Mouse (Mus musculus): ENCODE results near the gene Snx1.
A peak's percentile ranks its signal among the peaks of the same experiment; 100 is the strongest.

DNA sequence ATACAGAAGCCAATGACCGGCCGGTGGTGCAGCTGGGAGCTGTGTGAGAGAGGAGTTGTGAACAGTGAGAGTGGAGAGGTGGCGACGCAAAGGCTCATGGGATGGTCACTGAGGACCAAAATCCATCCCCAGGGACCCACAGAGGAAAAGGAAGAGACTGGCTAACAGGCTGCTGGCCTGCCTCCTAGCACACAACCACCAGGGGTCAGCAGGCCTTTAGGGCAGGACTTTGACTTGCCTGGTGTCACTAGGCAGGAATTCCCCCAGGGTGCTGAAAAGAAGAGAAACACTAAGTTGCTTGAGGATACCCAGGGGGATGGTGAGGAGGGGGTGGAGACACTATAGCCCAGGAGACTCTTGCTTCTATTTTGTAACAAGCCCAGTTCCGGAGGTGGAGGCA lies 58.8 kb downstream of the Snx1 start:
- peak; percentile 72 to 93 for TF ChIP-seq CTCF (conservative IDR thresholded peaks at IDR 0.05 in 1 of 2, IDR thresholded peaks at IDR 0.05 in 1 of 2; ENCODE audit: low read depth in 2 of 2, low read length in 2 of 2)
- TF ChIP-seq E2F4 (IDR thresholded peaks at IDR 0.05; ENCODE audit: insufficient replicate concordance, low read depth, low read length) = no peak
- TF ChIP-seq ZNF384 (IDR thresholded peaks at IDR 0.05; ENCODE audit: low read depth, low read length) = no peak
- TF ChIP-seq JUND (conservative IDR thresholded peaks at IDR 0.05; ENCODE audit: low read depth, low read length) = no peak
- TF ChIP-seq POLR2AphosphoS2 (IDR thresholded peaks at IDR 0.05; ENCODE audit: low read depth, low read length) = no peak
- no peak; the same call in 1 of the 2 replicates for TF ChIP-seq ZC3H11A (IDR thresholded peaks at IDR 0.05; ENCODE audit: low read depth, low read length)
- no peak for TF ChIP-seq POLR2A (IDR thresholded peaks at IDR 0.05; ENCODE audit: low read depth, low read length)
- peak; percentile 88 for TF ChIP-seq RAD21 (IDR thresholded peaks at IDR 0.05; ENCODE audit: low read depth, low read length)
- TF ChIP-seq EP300 (IDR thresholded peaks at IDR 0.05; ENCODE audit: low read length) = no peak
- TF ChIP-seq MAX (IDR thresholded peaks at IDR 0.05; ENCODE audit: low read length) = no peak
- TF ChIP-seq BHLHE40 (IDR thresholded peaks at IDR 0.05; ENCODE audit: low read depth, low read length) = no peak
- TF ChIP-seq USF1 (IDR thresholded peaks at IDR 0.05; ENCODE audit: low read depth, low read length) = no peak
- TF ChIP-seq UBTF (IDR thresholded peaks at IDR 0.05; ENCODE audit: low read depth, low read length) = no peak
- peak; percentile 30; the same call in 1 of the 2 replicates for TF ChIP-seq ETS1 (conservative IDR thresholded peaks at IDR 0.05; ENCODE audit: low read depth, low read length)

All from CH12.LX (cell line).